Mouse (Mus musculus) c-Kit-positive CD71-positive TER-119-negative erythroid progenitor cells, embryonic 14.5 days (primary cell): ENCODE data around the gene 3110009E18Rik.

Experiments used
- DNase-seq: peaks from one replicate; pipeline ENCODE4 v3.0.0-alpha.2; 2013; ENCODE audit warnings: low read depth

The 3110009E18Rik gene

GRCm38 (mm10) chr1:120195947-120196346 is 75.0 kb downstream of the 3110009E18Rik start:
- DNase-seq, result no peak

- no peak for DNase-seq
Observed at GRCm38 (mm10) chr1:120196724-120197123, 75.7 kb downstream of the 3110009E18Rik start.

DNA sequence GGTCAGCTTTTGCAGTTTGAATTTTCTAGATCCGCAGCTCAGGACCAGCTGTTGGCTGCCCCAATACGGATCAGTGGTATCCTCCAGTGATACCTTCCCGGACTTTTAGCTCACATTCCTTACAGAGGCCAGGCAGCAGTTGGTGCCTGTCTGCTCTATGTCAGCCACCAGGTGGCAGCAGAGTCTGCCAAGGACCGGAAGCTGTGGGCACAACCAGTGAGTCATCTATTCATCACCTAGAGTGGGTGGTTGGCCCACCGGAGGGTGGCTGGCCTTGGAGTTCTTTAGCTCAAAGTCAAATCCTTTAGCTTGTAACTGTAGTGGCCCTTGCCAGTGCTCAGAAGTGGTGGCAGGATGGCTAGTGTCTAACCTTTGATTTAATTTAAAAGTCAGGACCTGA is 76.2 kb downstream of the 3110009E18Rik start:
- DNase-seq, result peak; percentile 31

- no peak for DNase-seq
Observed at GRCm38 (mm10) chr1:120198151-120198550, 77.2 kb downstream of the 3110009E18Rik start.

DNA sequence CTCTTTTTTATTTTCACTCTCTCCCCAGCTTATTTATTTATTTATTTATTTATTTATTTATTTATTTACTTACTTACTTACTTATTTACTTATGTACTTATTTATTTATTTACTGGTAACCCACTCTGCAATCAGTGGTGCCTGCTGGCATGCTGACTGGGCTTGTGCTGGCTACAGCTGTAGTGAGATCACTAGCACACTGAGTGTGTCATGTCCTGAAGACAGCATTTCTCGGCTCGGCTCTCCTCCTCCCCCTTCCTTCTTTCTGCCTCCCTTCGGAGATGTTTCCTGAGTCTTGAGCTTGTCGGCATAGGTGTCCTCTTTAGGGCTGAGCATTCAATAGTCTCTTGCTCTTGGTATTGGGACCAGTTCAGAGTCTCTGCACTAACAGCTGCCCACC is 78.0 kb downstream of the 3110009E18Rik start:
- DNase-seq, result no peak

DNA sequence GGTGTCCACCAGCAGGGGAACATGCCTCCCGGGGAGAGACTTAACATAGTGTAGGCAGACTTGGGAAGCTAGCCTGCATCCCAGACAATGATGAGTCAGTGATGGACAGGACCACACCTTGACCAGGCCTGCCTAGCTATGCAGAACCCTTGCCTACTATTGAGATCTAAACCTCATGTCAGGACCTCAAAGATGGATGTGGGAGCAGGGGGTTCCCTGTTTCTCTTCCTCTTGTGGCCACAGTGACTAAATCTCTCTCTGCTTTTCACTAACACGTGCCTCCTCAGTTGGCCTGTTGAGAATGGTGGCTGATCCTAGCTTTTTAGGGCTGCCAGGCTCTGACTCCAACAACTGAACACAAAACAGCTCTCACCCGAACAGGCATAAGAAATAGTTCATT is 81.6 kb downstream of the 3110009E18Rik start:
- DNase-seq, result no peak

- DNase-seq, result no peak
Observed at GRCm38 (mm10) chr1:120203836-120204235, 82.8 kb downstream of the 3110009E18Rik start.

- no peak for DNase-seq
Observed at GRCm38 (mm10) chr1:120204834-120205233, 83.8 kb downstream of the 3110009E18Rik start.

DNA sequence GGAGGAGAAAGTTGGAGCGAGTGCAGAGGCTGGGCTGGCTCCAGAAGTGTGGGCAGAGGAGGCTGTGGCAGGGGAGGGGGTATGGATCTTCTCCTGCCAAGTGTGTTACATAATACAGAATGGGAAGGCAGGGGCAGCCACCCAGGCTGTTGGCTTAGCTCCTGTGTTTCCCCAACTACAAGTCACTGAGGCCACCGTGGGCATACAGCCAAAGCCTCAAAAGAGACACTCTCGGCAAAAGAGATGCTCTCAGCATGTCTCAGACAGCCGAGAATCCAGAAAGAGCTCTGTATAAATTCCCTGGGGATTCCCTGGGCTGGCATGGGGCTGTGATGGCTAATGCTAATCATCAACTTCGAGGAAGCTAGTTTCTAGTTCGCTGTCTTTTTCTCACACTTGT is 86.6 kb downstream of the 3110009E18Rik start:
- no peak for DNase-seq

- no peak for DNase-seq
Observed at GRCm38 (mm10) chr1:120208502-120209230, 87.7 kb downstream of the 3110009E18Rik start.

- DNase-seq, result no peak
Observed at GRCm38 (mm10) chr1:120220841-120221240, 99.9 kb downstream of the 3110009E18Rik start.

- DNase-seq, result no peak
Observed at GRCm38 (mm10) chr1:120221285-120221684, 100.3 kb downstream of the 3110009E18Rik start.

DNA sequence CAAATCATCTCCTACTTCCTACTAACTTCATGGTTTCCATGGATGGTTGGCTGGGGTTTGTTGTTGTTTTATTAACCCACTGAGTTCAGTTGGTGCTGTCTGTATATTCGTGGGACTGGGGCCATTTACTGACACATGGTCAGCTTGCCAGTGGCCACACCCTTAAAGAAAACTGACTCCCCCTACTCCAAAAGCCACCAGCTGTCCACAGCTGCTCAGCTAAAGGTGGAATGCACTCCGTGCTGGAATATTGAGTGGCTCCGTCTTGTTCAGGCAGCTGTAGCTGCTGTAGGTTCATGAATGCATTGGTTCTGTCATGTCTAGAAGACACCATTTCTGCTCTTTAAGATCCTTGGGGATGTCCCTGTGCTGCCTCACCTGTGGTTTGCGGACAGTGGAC is 102.6 kb downstream of the 3110009E18Rik start:
- no peak for DNase-seq

GRCm38 (mm10) chr1:120229723-120230471 is 108.9 kb downstream of the 3110009E18Rik start:
- no peak for DNase-seq

DNA sequence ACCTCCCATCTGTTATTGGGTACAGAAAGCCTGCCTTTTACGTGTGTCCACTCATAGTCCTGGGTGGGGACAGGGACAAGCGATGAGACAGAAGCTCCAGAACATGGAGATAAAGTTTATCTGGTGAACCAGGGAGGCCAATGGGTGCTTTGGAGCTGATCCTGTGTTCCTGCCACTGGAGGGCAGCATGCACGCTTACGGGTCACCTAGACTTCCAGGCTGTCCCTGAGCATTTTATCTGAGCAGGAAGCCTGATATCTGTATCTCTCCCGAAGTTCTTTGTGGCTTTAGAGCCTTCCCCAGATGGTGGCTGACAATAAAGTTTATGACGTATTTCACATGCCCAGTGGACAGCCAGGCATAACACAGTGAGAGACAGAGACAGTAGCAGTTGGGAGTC is 110.3 kb downstream of the 3110009E18Rik start:
- peak; percentile 53 for DNase-seq

DNA sequence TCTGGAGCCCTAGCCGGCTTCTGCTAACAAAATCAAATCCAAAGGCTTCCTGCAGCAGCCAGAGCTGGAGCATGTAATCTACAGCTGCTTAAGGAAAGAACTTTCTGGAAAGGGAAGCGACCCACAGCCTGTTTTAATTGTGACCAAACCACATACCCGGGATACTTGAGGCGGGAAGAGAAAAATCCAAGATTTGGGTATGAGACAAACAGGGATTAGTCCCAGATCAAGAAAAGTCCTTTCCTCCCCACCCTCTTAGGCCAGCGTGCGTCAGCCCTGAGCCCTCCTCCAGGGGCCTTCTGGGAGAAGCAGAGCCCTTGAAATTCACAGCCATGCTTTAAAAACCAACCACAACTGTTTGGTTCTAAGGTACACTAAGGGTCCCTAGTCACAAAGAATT is 111.2 kb downstream of the 3110009E18Rik start:
- no peak for DNase-seq

DNA sequence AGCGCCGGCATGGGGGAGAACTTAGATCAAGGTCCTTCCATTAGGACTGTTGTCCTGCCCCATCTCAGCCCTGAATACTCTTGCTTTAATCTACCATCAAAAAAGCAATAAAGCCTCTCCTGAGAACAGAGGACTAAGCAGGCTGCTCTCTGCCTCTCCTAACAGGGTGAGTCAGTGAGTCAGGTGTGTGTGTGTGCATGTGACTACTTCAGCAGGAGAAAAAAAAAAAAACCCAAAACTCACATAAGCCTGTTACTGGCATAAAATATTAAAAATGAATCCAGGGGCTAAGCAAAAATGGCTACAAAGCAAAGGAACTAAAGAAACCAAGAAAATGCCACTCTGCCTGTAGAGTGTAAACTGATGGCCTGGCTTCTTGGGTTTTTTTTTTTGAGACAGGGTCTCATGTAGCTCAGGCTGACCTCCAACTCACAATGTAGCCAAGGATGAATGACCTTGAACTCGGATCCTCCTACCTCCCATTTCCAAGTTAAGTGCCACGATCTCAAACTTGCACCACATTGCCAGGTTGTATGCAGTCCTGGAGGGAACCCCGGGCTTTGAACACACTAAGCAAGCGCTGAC is 114.7 kb downstream of the 3110009E18Rik start:
- DNase-seq, result no peak

DNA sequence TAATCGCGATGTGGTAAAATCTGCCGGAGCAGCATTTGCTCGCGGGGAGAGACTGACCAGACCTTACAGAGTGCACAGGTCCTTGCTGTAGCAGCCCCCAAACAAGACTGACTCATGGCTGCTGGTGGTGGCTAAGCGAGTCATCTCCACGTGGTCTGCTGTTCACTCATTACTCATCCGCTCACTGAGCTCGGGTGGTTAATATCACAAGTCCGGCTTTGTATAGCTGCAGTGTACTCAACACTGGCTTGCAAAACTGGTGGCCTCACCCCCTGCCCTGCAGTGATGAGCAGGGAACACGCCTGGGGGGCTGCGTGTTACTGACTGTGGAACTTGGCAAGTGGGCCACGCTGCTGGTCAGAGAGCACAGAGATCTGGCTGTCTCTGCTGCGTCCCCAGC is 115.4 kb downstream of the 3110009E18Rik start:
- no peak for DNase-seq

- no peak for DNase-seq
Observed at GRCm38 (mm10) chr1:120237068-120237467, 116.1 kb downstream of the 3110009E18Rik start.
